Mouse (Mus musculus): ENCODE results near the gene Tmem59l. TPM values are rescaled to one million over a fixed set of nuclear protein-coding genes. Genes with fewer than 3 reads are reported as not detected.

Gene Tmem59l
- polyA plus RNA-seq, 1 experiment, result 1.3 TPM

- TF ChIP-seq POLR2A (IDR thresholded peaks at IDR 0.05; ENCODE audit: borderline replicate concordance, control insufficient read depth, low read depth, low read length) (no peak), CTCF (IDR thresholded peaks at IDR 0.05; ENCODE audit: control insufficient read depth, insufficient read depth, low read length) (no peak)
- Histone ChIP-seq H3K27ac (ENCODE audit: control insufficient read depth, insufficient read depth, low read depth, low read length, poor library complexity) (no peak overlapping the region), H3K4me3 (replicated peaks; ENCODE audit: control insufficient read depth, low read depth, low read length) (no peak overlapping the region), H3K4me1 (ENCODE audit: control insufficient read depth, insufficient read depth, low read length) (no peaks in the 10 kb centered on the region)
- 81% methylated on average over 3 of the region's 3 CpGs for WGBS
These were observed 28.7 kb downstream of the Tmem59l start for GRCm38 (mm10) chr8:70458462-70458861.

GRCm38 (mm10) chr8:70457882-70458281, 29.3 kb downstream of the Tmem59l start:
- Histone ChIP-seq H3K4me1 (ENCODE audit: control insufficient read depth, insufficient read depth, low read length) (no peaks in the 10 kb centered on the region), H3K27ac (ENCODE audit: control insufficient read depth, insufficient read depth, low read depth, low read length, poor library complexity) (no peak overlapping the region), H3K4me3 (replicated peaks; ENCODE audit: control insufficient read depth, low read depth, low read length) (no peak overlapping the region)
- TF ChIP-seq POLR2A (IDR thresholded peaks at IDR 0.05; ENCODE audit: borderline replicate concordance, control insufficient read depth, low read depth, low read length), result no peak
- 72% methylated on average over 6 of the region's 6 CpGs for WGBS

GRCm38 (mm10) chr8:70456996-70457395, 30.2 kb downstream of the Tmem59l start:
- WGBS, result 86% methylated on average over 1 of the region's 1 CpGs
- H3K4me3 ChIP-seq (replicated peaks; ENCODE audit: control insufficient read depth, low read depth, low read length), result no peak overlapping the region
- TF ChIP-seq CTCF (IDR thresholded peaks at IDR 0.05; ENCODE audit: control insufficient read depth, insufficient read depth, low read length) (no peak), POLR2A (IDR thresholded peaks at IDR 0.05; ENCODE audit: borderline replicate concordance, control insufficient read depth, low read depth, low read length) (no peak)
- H3K27ac ChIP-seq (ENCODE audit: control insufficient read depth, insufficient read depth, low read depth, low read length, poor library complexity), result no peak overlapping the region
- no peaks in the 10 kb centered on the region for H3K4me1 ChIP-seq (ENCODE audit: control insufficient read depth, insufficient read depth, low read length)

GRCm38 (mm10) chr8:70453852-70454251, 33.3 kb downstream of the Tmem59l start:
- WGBS, result 90% methylated on average over 5 of the region's 5 CpGs
- H3K4me1 ChIP-seq (ENCODE audit: control insufficient read depth, insufficient read depth, low read length), result no peaks in the 10 kb centered on the region
- TF ChIP-seq CTCF (IDR thresholded peaks at IDR 0.05; ENCODE audit: control insufficient read depth, insufficient read depth, low read length), result no peak
- no peak for TF ChIP-seq POLR2A (IDR thresholded peaks at IDR 0.05; ENCODE audit: borderline replicate concordance, control insufficient read depth, low read depth, low read length)
- H3K27ac ChIP-seq (ENCODE audit: control insufficient read depth, insufficient read depth, low read depth, low read length, poor library complexity), result no peak overlapping the region
- no peak overlapping the region for H3K4me3 ChIP-seq (replicated peaks; ENCODE audit: control insufficient read depth, low read depth, low read length)

- TF ChIP-seq CTCF (IDR thresholded peaks at IDR 0.05; ENCODE audit: control insufficient read depth, insufficient read depth, low read length) (no peak), POLR2A (IDR thresholded peaks at IDR 0.05; ENCODE audit: borderline replicate concordance, control insufficient read depth, low read depth, low read length) (no peak)
- WGBS, result 91% methylated on average over 52 of the region's 52 CpGs
- H3K4me3 ChIP-seq (replicated peaks; ENCODE audit: control insufficient read depth, low read depth, low read length), result no peak overlapping the region
- H3K4me1 ChIP-seq (ENCODE audit: control insufficient read depth, insufficient read depth, low read length), result no peaks in the 10 kb centered on the region
- H3K27ac ChIP-seq (ENCODE audit: control insufficient read depth, insufficient read depth, low read depth, low read length, poor library complexity), result no peak overlapping the region; the same call in 1 of the 2 replicates
These were observed 34.8 kb downstream of the Tmem59l start for GRCm38 (mm10) chr8:70452196-70452966.

- H3K4me1 ChIP-seq (ENCODE audit: control insufficient read depth, insufficient read depth, low read length), result no peaks in the 10 kb centered on the region
- WGBS, result 73% methylated on average over 19 of the region's 19 CpGs
These were observed 39.3 kb downstream of the Tmem59l start for GRCm38 (mm10) chr8:70447639-70448420.

GRCm38 (mm10) chr8:70445988-70446387, 41.2 kb downstream of the Tmem59l start:
- WGBS, result 55% methylated on average over 1 of the region's 1 CpGs
- Histone ChIP-seq H3K4me1 (ENCODE audit: control insufficient read depth, insufficient read depth, low read length) (no peaks in the 10 kb centered on the region), H3K4me3 (replicated peaks; ENCODE audit: control insufficient read depth, low read depth, low read length) (no peak overlapping the region), H3K27ac (ENCODE audit: control insufficient read depth, insufficient read depth, low read depth, low read length, poor library complexity) (no peak overlapping the region)
- TF ChIP-seq CTCF (IDR thresholded peaks at IDR 0.05; ENCODE audit: control insufficient read depth, insufficient read depth, low read length) (no peak), POLR2A (IDR thresholded peaks at IDR 0.05; ENCODE audit: borderline replicate concordance, control insufficient read depth, low read depth, low read length) (no peak)

More at GRCm38 (mm10) chr8:70447639-70448420, 39.3 kb downstream of the Tmem59l start:
- TF ChIP-seq POLR2A (IDR thresholded peaks at IDR 0.05; ENCODE audit: borderline replicate concordance, control insufficient read depth, low read depth, low read length) (no peak), CTCF (IDR thresholded peaks at IDR 0.05; ENCODE audit: control insufficient read depth, insufficient read depth, low read length) (no peak)
- Histone ChIP-seq H3K27ac (ENCODE audit: control insufficient read depth, insufficient read depth, low read depth, low read length, poor library complexity) (no peak overlapping the region), H3K4me3 (replicated peaks; ENCODE audit: control insufficient read depth, low read depth, low read length) (no peak overlapping the region)

- TF ChIP-seq POLR2A (IDR thresholded peaks at IDR 0.05; ENCODE audit: borderline replicate concordance, control insufficient read depth, low read depth, low read length) (no peak), CTCF (IDR thresholded peaks at IDR 0.05; ENCODE audit: control insufficient read depth, insufficient read depth, low read length) (no peak)
- H3K4me3 ChIP-seq (replicated peaks; ENCODE audit: control insufficient read depth, low read depth, low read length), result no peak overlapping the region
- no peak overlapping the region for H3K27ac ChIP-seq (ENCODE audit: control insufficient read depth, insufficient read depth, low read depth, low read length, poor library complexity)
- peaks cover 2% of the 10 kb centered on the region; the same call in 1 of the 2 replicates for H3K4me1 ChIP-seq (ENCODE audit: control insufficient read depth, insufficient read depth, low read length)
- 61% methylated on average over 4 of the region's 4 CpGs for WGBS
These were observed 43.8 kb downstream of the Tmem59l start for GRCm38 (mm10) chr8:70443326-70443725.

Measured in bone marrow, adult 2 months (tissue).